Mouse (Mus musculus): ENCODE results near the gene Myo15b. TPM values are rescaled to one million over a fixed set of nuclear protein-coding genes. Genes with fewer than 3 reads are reported as not detected.

Gene Myo15b
- polyA plus RNA-seq, 1 experiment from 2014 or later = 168 TPM

DNA sequence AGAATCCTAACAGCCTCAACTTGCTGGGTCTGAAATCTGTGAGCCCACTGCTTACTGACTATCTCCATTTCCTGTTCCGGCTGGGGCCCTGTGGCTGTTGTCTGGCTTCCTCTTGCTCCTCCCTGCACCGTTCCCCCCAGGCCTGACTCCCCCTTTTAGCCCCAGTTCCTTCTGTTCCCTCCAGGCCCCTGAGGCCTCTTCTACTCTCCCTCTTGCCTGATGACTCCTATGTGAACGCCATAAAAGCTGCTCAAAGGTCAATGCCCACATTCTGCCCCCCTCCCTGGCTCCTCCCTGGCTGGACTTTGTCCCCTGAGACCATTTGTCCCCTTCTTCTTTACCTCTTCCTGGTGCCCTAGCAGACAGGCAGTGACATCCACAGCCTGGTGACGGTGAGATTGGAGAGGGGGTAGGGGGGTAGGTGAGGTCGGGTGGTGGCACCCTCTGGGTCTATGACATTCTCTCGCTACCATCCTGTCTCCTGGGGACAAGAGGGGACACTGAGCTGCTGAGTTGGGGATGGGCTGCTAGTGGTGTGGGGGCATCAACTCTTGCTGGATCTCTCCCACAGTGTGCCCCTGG lies 19.1 kb downstream of the Myo15b start:
- Histone ChIP-seq H3K9ac (ENCODE audit: low read depth, low read length) (peak overlapping the region; percentile 71), H3K4me3 (ENCODE audit: low read length) (peak overlapping the region; percentile 53), H3K27ac (ENCODE audit: low read length) (peak overlapping the region; percentile 96), H3K4me1 (ENCODE audit: control insufficient read depth, insufficient read depth, low read length) (peaks cover 18% of the 10 kb centered on the region), H3K36me3 (ENCODE audit: control insufficient read depth, insufficient read depth, low read length) (peaks cover 4% of the 10 kb centered on the region; the same call in 1 of the 2 replicates), H3K4me2 (ENCODE audit: low read depth, low read length) (peak overlapping the region; percentile 57), H3K27me3 (replicated peaks; ENCODE audit: control insufficient read depth, insufficient read depth, low read length) (no peaks in the 10 kb centered on the region), H3K9me3 (ENCODE audit: control insufficient read depth, low read length) (no peaks in the 10 kb centered on the region)
- WGBS = 34% methylated on average over 6 of the region's 6 CpGs
- peak; percentile 95 for ATAC-seq

DNA sequence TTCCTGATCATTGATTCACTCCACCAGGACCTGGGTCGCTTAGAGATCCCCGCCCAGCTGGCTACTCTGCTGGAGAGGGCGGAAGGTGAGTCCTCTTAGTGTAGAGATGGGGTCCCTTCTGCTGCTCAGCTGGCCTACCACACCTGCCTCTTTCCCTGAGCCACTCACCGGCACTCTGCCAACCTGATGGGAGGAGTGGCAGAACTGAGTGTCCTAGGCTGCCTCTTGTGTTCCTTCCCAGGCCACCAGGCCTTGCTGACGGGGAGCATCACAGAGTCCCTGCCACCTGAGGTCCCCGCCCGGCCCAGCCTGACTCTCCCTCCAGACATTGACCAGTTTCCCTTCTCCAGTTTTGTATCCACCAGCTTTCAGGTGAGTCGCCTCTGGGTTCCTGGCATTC lies 19.9 kb downstream of the Myo15b start:
- no peaks in the 10 kb centered on the region for H3K9me3 ChIP-seq (ENCODE audit: control insufficient read depth, low read length)
- WGBS = 52% methylated on average over 8 of the region's 8 CpGs
- H3K36me3 ChIP-seq (ENCODE audit: control insufficient read depth, insufficient read depth, low read length) = peaks cover 4% of the 10 kb centered on the region; the same call in 1 of the 2 replicates
- peaks cover 11% of the 10 kb centered on the region for H3K4me1 ChIP-seq (ENCODE audit: control insufficient read depth, insufficient read depth, low read length)
- peak overlapping the region; percentile 85 for H3K27ac ChIP-seq (ENCODE audit: low read length)
- H3K27me3 ChIP-seq (replicated peaks; ENCODE audit: control insufficient read depth, insufficient read depth, low read length) = no peaks in the 10 kb centered on the region
- peak overlapping the region; percentile 53 for H3K4me3 ChIP-seq (ENCODE audit: low read length)
- H3K4me2 ChIP-seq (ENCODE audit: low read depth, low read length) = peak overlapping the region; percentile 57
- ATAC-seq = peak; percentile 15; the same call in 1 of the 2 replicates
- peak overlapping the region; percentile 71 for H3K9ac ChIP-seq (ENCODE audit: low read depth, low read length)

GRCm38 (mm10) chr11:115881002-115881401 lies 22.8 kb downstream of the Myo15b start:
- no peak for ATAC-seq

DNA sequence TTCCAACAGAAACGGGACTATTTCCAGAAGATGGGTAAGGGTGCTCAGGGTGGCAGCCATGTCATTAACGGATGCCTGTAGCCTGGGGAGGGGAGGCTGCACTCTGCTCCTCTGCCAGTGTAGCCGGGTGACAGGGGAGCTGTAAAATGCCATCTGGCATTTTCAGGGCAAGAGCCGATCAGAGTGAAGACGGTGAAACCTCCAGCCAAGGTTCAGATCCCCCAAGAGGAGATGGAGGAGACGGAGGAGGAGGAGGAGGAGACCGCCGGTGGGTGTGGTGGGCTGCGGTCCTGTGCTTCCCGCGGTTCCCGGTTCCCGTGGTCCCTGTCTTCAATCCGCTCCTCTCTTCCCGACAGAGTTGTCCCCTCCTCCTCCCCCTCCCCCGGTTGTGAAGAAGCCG lies 25.0 kb downstream of the Myo15b start:
- no peak overlapping the region for H3K4me3 ChIP-seq (ENCODE audit: low read length)
- peak overlapping the region; percentile 37; the same call in 1 of the 2 replicates for H3K27ac ChIP-seq (ENCODE audit: low read length)
- peaks cover 4% of the 10 kb centered on the region; the same call in 1 of the 2 replicates for H3K36me3 ChIP-seq (ENCODE audit: control insufficient read depth, insufficient read depth, low read length)
- 44% methylated on average over 14 of the region's 17 CpGs for WGBS
- H3K4me1 ChIP-seq (ENCODE audit: control insufficient read depth, insufficient read depth, low read length) = peaks cover 23% of the 10 kb centered on the region
- peak overlapping the region; percentile 44; the same call in 1 of the 2 replicates for H3K9ac ChIP-seq (ENCODE audit: low read depth, low read length)
- no peak for ATAC-seq
- H3K27me3 ChIP-seq (replicated peaks; ENCODE audit: control insufficient read depth, insufficient read depth, low read length) = no peaks in the 10 kb centered on the region
- H3K9me3 ChIP-seq (ENCODE audit: control insufficient read depth, low read length) = no peaks in the 10 kb centered on the region
- H3K4me2 ChIP-seq (ENCODE audit: low read depth, low read length) = no peak overlapping the region

More at GRCm38 (mm10) chr11:115881002-115881401, 22.8 kb downstream of the Myo15b start:
- Histone ChIP-seq H3K4me2 (ENCODE audit: low read depth, low read length) (0 out of 2 replicates have a peak overlapping the region, but pooled peaks have one; percentile 9), H3K27me3 (replicated peaks; ENCODE audit: control insufficient read depth, insufficient read depth, low read length) (no peaks in the 10 kb centered on the region), H3K9me3 (ENCODE audit: control insufficient read depth, low read length) (no peaks in the 10 kb centered on the region), H3K4me1 (ENCODE audit: control insufficient read depth, insufficient read depth, low read length) (peaks cover 22% of the 10 kb centered on the region), H3K36me3 (ENCODE audit: control insufficient read depth, insufficient read depth, low read length) (peaks cover 4% of the 10 kb centered on the region; the same call in 1 of the 2 replicates), H3K4me3 (ENCODE audit: low read length) (0 out of 2 replicates have a peak overlapping the region, but pooled peaks have one; percentile 3), H3K9ac (ENCODE audit: low read depth, low read length) (no peak overlapping the region), H3K27ac (ENCODE audit: low read length) (no peak overlapping the region)
- WGBS = 28% methylated on average over 5 of the region's 5 CpGs

GRCm38 (mm10) chr11:115884361-115884760 lies 26.2 kb downstream of the Myo15b start:
- WGBS = 77% methylated on average over 3 of the region's 3 CpGs
- Histone ChIP-seq H3K9ac (ENCODE audit: low read depth, low read length) (no peak overlapping the region), H3K27ac (ENCODE audit: low read length) (peak overlapping the region; percentile 69; the same call in 1 of the 2 replicates), H3K4me2 (ENCODE audit: low read depth, low read length) (no peak overlapping the region), H3K9me3 (ENCODE audit: control insufficient read depth, low read length) (no peaks in the 10 kb centered on the region), H3K4me1 (ENCODE audit: control insufficient read depth, insufficient read depth, low read length) (peaks cover 22% of the 10 kb centered on the region), H3K4me3 (ENCODE audit: low read length) (no peak overlapping the region), H3K36me3 (ENCODE audit: control insufficient read depth, insufficient read depth, low read length) (peaks cover 4% of the 10 kb centered on the region; the same call in 1 of the 2 replicates), H3K27me3 (replicated peaks; ENCODE audit: control insufficient read depth, insufficient read depth, low read length) (no peaks in the 10 kb centered on the region)
- ATAC-seq = peak; percentile 84

GRCm38 (mm10) chr11:115885281-115885680 lies 27.1 kb downstream of the Myo15b start:
- Histone ChIP-seq H3K36me3 (ENCODE audit: control insufficient read depth, insufficient read depth, low read length) (peaks cover 4% of the 10 kb centered on the region; the same call in 1 of the 2 replicates), H3K27me3 (replicated peaks; ENCODE audit: control insufficient read depth, insufficient read depth, low read length) (no peaks in the 10 kb centered on the region), H3K4me3 (ENCODE audit: low read length) (no peak overlapping the region), H3K27ac (ENCODE audit: low read length) (peak overlapping the region; percentile 45; the same call in 1 of the 2 replicates), H3K4me1 (ENCODE audit: control insufficient read depth, insufficient read depth, low read length) (peaks cover 18% of the 10 kb centered on the region), H3K4me2 (ENCODE audit: low read depth, low read length) (no peak overlapping the region), H3K9ac (ENCODE audit: low read depth, low read length) (peak overlapping the region; percentile 19; the same call in 1 of the 2 replicates), H3K9me3 (ENCODE audit: control insufficient read depth, low read length) (no peaks in the 10 kb centered on the region)
- ATAC-seq = no peak
- WGBS = 65% methylated on average over 11 of the region's 11 CpGs

DNA sequence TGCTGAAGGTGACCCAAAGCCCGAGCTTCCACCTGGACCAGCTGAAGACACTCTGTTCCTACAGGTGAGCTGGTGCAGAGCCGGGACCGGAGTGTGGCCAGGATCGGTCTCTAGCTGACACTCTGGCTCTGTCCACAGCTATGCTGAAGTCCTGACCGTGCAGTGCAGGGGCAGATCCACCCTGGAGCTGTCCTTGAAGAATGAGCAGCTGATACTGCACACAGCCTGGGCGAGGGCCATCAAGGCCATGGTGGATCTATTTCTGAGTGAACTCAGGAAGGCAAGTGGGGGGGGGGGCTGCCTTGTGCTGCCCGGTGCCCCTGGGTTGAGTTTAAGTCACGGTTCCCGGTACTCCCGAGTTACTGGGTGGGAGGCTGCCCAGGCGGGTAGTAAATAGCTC lies 28.2 kb downstream of the Myo15b start:
- WGBS = 90% methylated on average over 11 of the region's 11 CpGs
- H3K27ac ChIP-seq (ENCODE audit: low read length) = no peak overlapping the region
- no peak overlapping the region; the same call in 1 of the 2 replicates for H3K9ac ChIP-seq (ENCODE audit: low read depth, low read length)
- no peak overlapping the region for H3K4me2 ChIP-seq (ENCODE audit: low read depth, low read length)
- ATAC-seq = no peak
- H3K4me1 ChIP-seq (ENCODE audit: control insufficient read depth, insufficient read depth, low read length) = peaks cover 18% of the 10 kb centered on the region
- no peaks in the 10 kb centered on the region for H3K9me3 ChIP-seq (ENCODE audit: control insufficient read depth, low read length)
- H3K27me3 ChIP-seq (replicated peaks; ENCODE audit: control insufficient read depth, insufficient read depth, low read length) = no peaks in the 10 kb centered on the region
- no peak overlapping the region for H3K4me3 ChIP-seq (ENCODE audit: low read length)
- peaks cover 4% of the 10 kb centered on the region; the same call in 1 of the 2 replicates for H3K36me3 ChIP-seq (ENCODE audit: control insufficient read depth, insufficient read depth, low read length)

DNA sequence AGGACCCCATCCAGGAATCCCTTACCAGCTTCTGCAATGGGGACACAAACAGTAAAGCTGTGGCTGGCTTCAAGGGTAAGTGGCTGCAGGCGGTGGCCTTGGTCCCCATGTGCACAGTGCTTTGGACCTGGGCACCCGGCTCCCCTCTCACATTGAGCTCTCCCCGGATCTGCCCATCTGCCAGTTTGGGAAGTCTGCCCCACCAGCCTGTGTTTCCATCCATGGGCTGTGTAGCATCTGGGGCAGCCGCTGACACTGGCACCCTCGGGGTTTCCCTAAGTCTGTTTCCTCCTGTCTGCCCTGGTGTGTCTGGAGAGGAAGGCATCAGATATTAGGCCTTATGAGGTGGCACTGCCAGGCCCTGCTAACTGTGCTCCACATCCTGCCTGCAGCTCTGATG lies 29.8 kb downstream of the Myo15b start:
- 85% methylated on average over 5 of the region's 5 CpGs for WGBS
- H3K4me1 ChIP-seq (ENCODE audit: control insufficient read depth, insufficient read depth, low read length) = peaks cover 18% of the 10 kb centered on the region
- H3K27me3 ChIP-seq (replicated peaks; ENCODE audit: control insufficient read depth, insufficient read depth, low read length) = no peaks in the 10 kb centered on the region
- no peak for ATAC-seq
- no peak overlapping the region for H3K27ac ChIP-seq (ENCODE audit: low read length)
- H3K4me3 ChIP-seq (ENCODE audit: low read length) = no peak overlapping the region
- H3K9ac ChIP-seq (ENCODE audit: low read depth, low read length) = no peak overlapping the region
- H3K36me3 ChIP-seq (ENCODE audit: control insufficient read depth, insufficient read depth, low read length) = no peaks in the 10 kb centered on the region
- no peaks in the 10 kb centered on the region for H3K9me3 ChIP-seq (ENCODE audit: control insufficient read depth, low read length)
- no peak overlapping the region for H3K4me2 ChIP-seq (ENCODE audit: low read depth, low read length)

DNA sequence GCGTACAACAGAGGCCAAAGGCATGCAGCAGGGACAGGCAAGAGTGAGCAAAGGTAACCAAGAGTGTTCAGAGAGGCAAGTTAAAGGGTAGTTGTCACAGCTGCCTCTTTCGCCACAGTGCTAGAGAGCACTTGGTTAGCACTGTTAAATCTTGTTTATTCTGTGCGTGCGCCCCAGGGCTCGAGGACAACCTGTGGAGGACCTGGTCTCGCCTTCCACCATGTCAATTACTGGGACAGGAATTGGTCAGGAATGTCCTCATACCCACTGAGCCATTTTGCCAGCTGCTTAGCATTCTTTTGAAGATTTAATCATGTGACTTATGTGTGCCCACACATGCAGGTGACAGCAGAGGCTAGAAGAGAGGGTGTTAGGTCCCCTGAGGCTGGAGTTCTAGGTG lies 31.0 kb downstream of the Myo15b start:
- WGBS = 80% methylated on average over 6 of the region's 6 CpGs
- ATAC-seq = no peak

More for the DNA sequence above, 31.0 kb downstream of the Myo15b start:
- Histone ChIP-seq H3K27me3 (replicated peaks; ENCODE audit: control insufficient read depth, insufficient read depth, low read length) (no peaks in the 10 kb centered on the region), H3K4me2 (ENCODE audit: low read depth, low read length) (no peak overlapping the region), H3K9me3 (ENCODE audit: control insufficient read depth, low read length) (no peaks in the 10 kb centered on the region), H3K27ac (ENCODE audit: low read length) (no peak overlapping the region), H3K9ac (ENCODE audit: low read depth, low read length) (no peak overlapping the region), H3K36me3 (ENCODE audit: control insufficient read depth, insufficient read depth, low read length) (peaks cover 5% of the 10 kb centered on the region; the same call in 1 of the 2 replicates), H3K4me3 (ENCODE audit: low read length) (no peak overlapping the region), H3K4me1 (ENCODE audit: control insufficient read depth, insufficient read depth, low read length) (peaks cover 14% of the 10 kb centered on the region)
